Mouse (Mus musculus): ENCODE results near the gene 1700012B09Rik. TPM values are rescaled to one million over a fixed set of nuclear protein-coding genes. Genes with fewer than 3 reads are reported as not detected.

Gene 1700012B09Rik
- polyA plus RNA-seq, 1 experiment from 2014 or later: 7.8 TPM

DNA sequence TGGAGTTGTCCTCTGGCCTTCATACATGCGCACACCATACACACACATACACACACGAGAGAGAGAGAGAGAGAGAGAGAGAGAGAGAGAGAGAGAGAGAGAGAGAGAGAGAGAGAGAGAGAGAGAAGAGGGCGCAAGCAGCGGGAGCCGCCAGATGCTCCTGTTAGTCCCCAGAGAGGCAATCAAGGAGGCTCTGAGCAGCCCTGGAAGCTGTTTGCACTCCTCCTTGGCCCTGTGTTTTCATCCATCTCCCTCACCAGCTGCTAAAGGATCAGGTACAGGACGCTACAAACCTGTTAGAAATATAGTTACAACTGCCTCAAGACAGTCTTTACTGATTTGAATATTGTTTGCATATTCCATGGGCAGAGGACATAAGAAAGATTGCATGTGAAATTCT, 1.0 kb downstream of the 1700012B09Rik start:
- ATAC-seq (ENCODE audit: low FRiP score) (no peak), DNase-seq (ENCODE audit: low spot score) (no peak)
- no peak overlapping the region for H3K27ac ChIP-seq
- H3K4me1 ChIP-seq (replicated peaks; ENCODE audit: control insufficient read depth, insufficient read depth, low read length): no peaks in the 10 kb centered on the region
- no peaks in the 10 kb centered on the region for H3K36me3 ChIP-seq (replicated peaks; ENCODE audit: control insufficient read depth, insufficient read depth)
- H3K4me3 ChIP-seq (replicated peaks; ENCODE audit: low read length): no peak overlapping the region
- H3K9ac ChIP-seq: no peak overlapping the region; the same call in 1 of the 2 replicates
- H3K9me3 ChIP-seq (ENCODE audit: control insufficient read depth, low read length): no peaks in the 10 kb centered on the region
- 0 out of 2 replicates have a peak, but pooled peaks cover 2% of the 10 kb centered on the region for H3K27me3 ChIP-seq (ENCODE audit: control insufficient read depth, insufficient read depth, low read length)
- 56% methylated on average over 6 of the region's 6 CpGs for WGBS
- no peak overlapping the region for H3K4me2 ChIP-seq (replicated peaks)

DNA sequence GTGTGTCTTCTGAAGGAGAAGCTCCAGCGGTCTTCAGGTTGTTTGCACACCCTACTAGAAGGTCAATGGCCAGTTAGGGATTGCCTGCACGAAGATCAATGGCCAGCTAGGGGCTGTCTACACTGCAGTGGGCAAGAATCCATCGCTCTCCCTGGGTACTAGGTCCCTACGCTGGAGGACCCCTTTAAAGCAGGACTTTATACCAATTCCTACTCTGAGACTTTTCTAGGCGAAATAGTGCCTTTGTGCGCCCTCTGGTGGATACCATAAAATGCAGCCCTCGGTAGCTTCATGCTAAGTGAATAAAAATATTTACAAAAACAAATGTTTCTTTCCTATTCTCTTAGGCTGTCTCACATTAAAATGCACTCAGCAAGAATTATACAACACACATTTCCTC, 6.1 kb downstream of the 1700012B09Rik start:
- ATAC-seq (ENCODE audit: low FRiP score) (peak; percentile 53; the same call in 1 of the 2 replicates), DNase-seq (ENCODE audit: low spot score) (peak; percentile 75)
- H3K9me3 ChIP-seq (ENCODE audit: control insufficient read depth, low read length): no peaks in the 10 kb centered on the region
- H3K36me3 ChIP-seq (replicated peaks; ENCODE audit: control insufficient read depth, insufficient read depth): no peaks in the 10 kb centered on the region
- H3K27me3 ChIP-seq (ENCODE audit: control insufficient read depth, insufficient read depth, low read length): no peaks in the 10 kb centered on the region
- H3K4me3 ChIP-seq (replicated peaks; ENCODE audit: low read length): no peak overlapping the region
- no peaks in the 10 kb centered on the region for H3K4me1 ChIP-seq (replicated peaks; ENCODE audit: control insufficient read depth, insufficient read depth, low read length)
- no peak overlapping the region for H3K4me2 ChIP-seq (replicated peaks)
- H3K9ac ChIP-seq: no peak overlapping the region
- H3K27ac ChIP-seq: no peak overlapping the region
- WGBS: 25% methylated on average over 7 of the region's 7 CpGs

DNA sequence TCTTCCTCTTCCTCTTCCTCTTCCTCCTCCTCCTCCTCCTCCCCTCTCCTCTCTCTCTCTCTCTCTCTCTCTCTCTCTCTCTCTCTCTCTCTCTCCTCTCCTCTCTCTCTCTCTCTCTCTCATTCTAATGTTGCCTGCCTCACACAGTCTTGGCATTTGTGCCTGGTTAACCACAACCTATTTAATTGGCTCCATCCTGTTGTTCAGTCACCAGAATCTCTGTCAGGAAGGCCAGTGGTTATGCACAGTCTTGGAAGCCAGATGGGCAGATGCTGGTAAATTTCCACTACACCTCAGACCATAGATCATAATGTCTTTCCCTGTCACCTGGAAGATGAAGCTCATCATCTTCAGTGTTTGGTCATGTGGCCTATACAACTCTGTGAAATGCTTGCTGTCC, 11.6 kb downstream of the 1700012B09Rik start:
- H3K4me3 ChIP-seq (replicated peaks; ENCODE audit: low read length): no peak overlapping the region
- H3K27me3 ChIP-seq (ENCODE audit: control insufficient read depth, insufficient read depth, low read length): no peaks in the 10 kb centered on the region
- no peak for ATAC-seq (ENCODE audit: low FRiP score)

DNA sequence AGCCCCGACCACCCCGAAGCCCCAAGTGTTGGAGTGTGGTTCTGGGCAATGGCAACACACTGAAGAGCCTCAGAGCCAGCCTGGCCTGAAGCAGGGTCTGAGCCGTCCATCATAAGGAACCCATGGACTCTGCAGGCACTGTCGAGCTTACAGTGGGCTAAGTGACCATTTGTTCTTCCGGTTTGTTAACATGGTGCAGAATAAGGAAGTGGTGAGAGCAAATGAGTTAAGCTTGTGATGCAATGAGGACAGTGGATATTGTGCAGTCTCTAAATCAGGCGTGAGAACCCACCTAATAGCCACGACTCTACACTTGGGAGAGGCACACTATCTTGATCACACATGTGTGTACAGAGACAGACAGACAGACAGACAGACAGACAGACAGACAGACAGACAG, 12.2 kb downstream of the 1700012B09Rik start:
- ATAC-seq (ENCODE audit: low FRiP score): no peak
- Histone ChIP-seq H3K4me1 (replicated peaks; ENCODE audit: control insufficient read depth, insufficient read depth, low read length) (no peaks in the 10 kb centered on the region), H3K9me3 (ENCODE audit: control insufficient read depth, low read length) (no peaks in the 10 kb centered on the region), H3K27me3 (ENCODE audit: control insufficient read depth, insufficient read depth, low read length) (no peaks in the 10 kb centered on the region), H3K4me2 (replicated peaks) (no peak overlapping the region), H3K9ac (no peak overlapping the region), H3K36me3 (replicated peaks; ENCODE audit: control insufficient read depth, insufficient read depth) (no peaks in the 10 kb centered on the region), H3K27ac (no peak overlapping the region), H3K4me3 (replicated peaks; ENCODE audit: low read length) (no peak overlapping the region)
- 78% methylated on average over 7 of the region's 7 CpGs for WGBS
- no peak for DNase-seq (ENCODE audit: low spot score)

More for the DNA sequence above, 11.6 kb downstream of the 1700012B09Rik start:
- H3K36me3 ChIP-seq (replicated peaks; ENCODE audit: control insufficient read depth, insufficient read depth): no peaks in the 10 kb centered on the region
- no peaks in the 10 kb centered on the region for H3K9me3 ChIP-seq (ENCODE audit: control insufficient read depth, low read length)
- no peaks in the 10 kb centered on the region for H3K4me1 ChIP-seq (replicated peaks; ENCODE audit: control insufficient read depth, insufficient read depth, low read length)
- no peak for DNase-seq (ENCODE audit: low spot score)
- H3K27ac ChIP-seq: no peak overlapping the region
- no peak overlapping the region for H3K9ac ChIP-seq
- H3K4me2 ChIP-seq (replicated peaks): no peak overlapping the region

DNA sequence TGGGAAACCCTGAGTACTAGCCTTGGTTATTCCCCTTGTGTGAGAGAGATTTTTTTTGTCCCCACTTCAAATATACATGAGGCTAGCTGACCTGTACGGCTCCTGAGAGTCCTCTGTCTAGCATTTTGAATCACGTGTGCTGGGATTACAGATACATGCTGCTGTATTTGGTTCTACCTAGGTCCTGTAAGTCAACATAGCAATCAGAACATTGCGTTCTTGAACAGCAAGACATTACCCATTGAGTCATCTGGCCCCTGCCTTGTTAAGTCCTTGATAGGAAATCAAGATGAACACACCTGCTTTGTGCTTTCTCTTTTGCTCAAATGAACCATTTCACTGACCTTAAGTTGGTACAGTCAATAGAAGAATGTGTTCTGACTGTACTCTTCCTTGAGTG, 16.4 kb downstream of the 1700012B09Rik start:
- no peak overlapping the region for H3K4me3 ChIP-seq (replicated peaks; ENCODE audit: low read length)
- no peak overlapping the region for H3K4me2 ChIP-seq (replicated peaks)
- no peak for DNase-seq (ENCODE audit: low spot score)
- H3K27ac ChIP-seq: no peak overlapping the region
- H3K4me1 ChIP-seq (replicated peaks; ENCODE audit: control insufficient read depth, insufficient read depth, low read length): peaks cover 11% of the 10 kb centered on the region; the same call in 1 of the 2 replicates
- 84% methylated on average over 3 of the region's 3 CpGs for WGBS
- H3K27me3 ChIP-seq (ENCODE audit: control insufficient read depth, insufficient read depth, low read length): peaks cover 13% of the 10 kb centered on the region
- no peak overlapping the region for H3K9ac ChIP-seq
- no peaks in the 10 kb centered on the region for H3K9me3 ChIP-seq (ENCODE audit: control insufficient read depth, low read length)
- H3K36me3 ChIP-seq (replicated peaks; ENCODE audit: control insufficient read depth, insufficient read depth): no peaks in the 10 kb centered on the region
- ATAC-seq (ENCODE audit: low FRiP score): no peak

DNA sequence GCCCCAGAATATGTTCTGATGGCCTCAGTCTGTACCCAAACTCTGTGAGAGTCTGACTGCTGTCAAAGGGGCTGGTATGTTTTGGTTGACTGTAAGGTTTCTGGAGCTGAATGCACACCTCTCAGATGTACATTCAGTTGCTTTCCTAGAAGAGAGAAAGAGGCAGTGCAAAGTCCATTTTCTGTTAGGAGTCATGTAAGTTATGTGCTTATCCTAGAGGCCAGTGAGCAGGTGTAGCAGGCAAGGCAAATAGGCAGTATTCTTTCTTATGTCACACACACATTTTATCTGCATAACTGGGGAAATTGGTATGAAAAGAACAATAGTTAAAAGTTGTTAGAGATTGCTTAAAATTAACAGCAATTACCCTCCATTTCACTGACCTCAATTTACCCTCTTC, 16.9 kb downstream of the 1700012B09Rik start:
- ATAC-seq (ENCODE audit: low FRiP score) (no peak), DNase-seq (ENCODE audit: low spot score) (no peak)
- no peak overlapping the region for H3K4me3 ChIP-seq (replicated peaks; ENCODE audit: low read length)
- peaks cover 11% of the 10 kb centered on the region; the same call in 1 of the 2 replicates for H3K4me1 ChIP-seq (replicated peaks; ENCODE audit: control insufficient read depth, insufficient read depth, low read length)
- no peak overlapping the region for H3K4me2 ChIP-seq (replicated peaks)
- peaks cover 13% of the 10 kb centered on the region for H3K27me3 ChIP-seq (ENCODE audit: control insufficient read depth, insufficient read depth, low read length)
- no peak overlapping the region for H3K27ac ChIP-seq
- H3K9me3 ChIP-seq (ENCODE audit: control insufficient read depth, low read length): no peaks in the 10 kb centered on the region
- H3K9ac ChIP-seq: no peak overlapping the region
- H3K36me3 ChIP-seq (replicated peaks; ENCODE audit: control insufficient read depth, insufficient read depth): no peaks in the 10 kb centered on the region

DNA sequence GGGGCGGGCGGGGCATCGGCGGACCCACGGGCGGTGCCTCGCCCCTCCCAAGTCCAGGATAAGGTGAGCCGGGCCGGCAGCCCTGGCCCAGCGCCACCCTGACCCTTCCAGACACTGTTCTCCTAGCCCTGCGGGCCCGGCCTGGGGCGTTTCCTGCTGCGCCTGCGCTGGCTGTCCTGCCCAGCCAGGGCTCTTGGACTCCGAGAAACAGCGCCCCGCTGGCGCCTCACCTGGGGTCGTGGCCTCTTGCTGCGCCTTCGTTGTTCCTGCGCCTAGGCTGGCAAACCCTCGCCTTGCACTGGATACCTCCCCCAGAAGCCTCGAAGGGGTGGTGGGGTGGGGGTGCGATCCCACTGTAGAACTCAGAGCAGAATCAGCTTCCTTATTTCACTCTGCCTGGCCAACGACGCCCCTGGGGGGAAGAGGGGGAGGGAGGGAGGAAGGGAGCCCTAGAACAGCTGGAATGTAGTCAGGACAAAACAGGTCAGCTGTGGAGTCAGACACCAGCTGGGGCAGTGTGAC, 18.8 kb downstream of the 1700012B09Rik start, which contains the start of gene Fut4:
TSS of gene Fut4 (minus strand) at position 393 of the 522 bp plus-strand sequence.
- H3K4me1 ChIP-seq (replicated peaks; ENCODE audit: control insufficient read depth, insufficient read depth, low read length): peaks cover 11% of the 10 kb centered on the region; the same call in 1 of the 2 replicates
- H3K27ac ChIP-seq: no peak within 1 kb of the TSS
- under 1% methylated on average over 24 of the region's 28 CpGs for WGBS
- no peaks in the 10 kb centered on the region for H3K9me3 ChIP-seq (ENCODE audit: control insufficient read depth, low read length)
- no peak; the same call in 1 of the 2 replicates for ATAC-seq (ENCODE audit: low FRiP score)
- H3K27me3 ChIP-seq (ENCODE audit: control insufficient read depth, insufficient read depth, low read length): peaks cover 13% of the 10 kb centered on the region
- peak within 1 kb of the TSS; percentile 93 for H3K4me2 ChIP-seq (replicated peaks)
- H3K9ac ChIP-seq: peak within 1 kb of the TSS; percentile 74
- DNase-seq (ENCODE audit: low spot score): peak; percentile 40
- H3K4me3 ChIP-seq (replicated peaks; ENCODE audit: low read length): peak within 1 kb of the TSS; percentile 53
- H3K36me3 ChIP-seq (replicated peaks; ENCODE audit: control insufficient read depth, insufficient read depth): no peaks in the 10 kb centered on the region

DNA sequence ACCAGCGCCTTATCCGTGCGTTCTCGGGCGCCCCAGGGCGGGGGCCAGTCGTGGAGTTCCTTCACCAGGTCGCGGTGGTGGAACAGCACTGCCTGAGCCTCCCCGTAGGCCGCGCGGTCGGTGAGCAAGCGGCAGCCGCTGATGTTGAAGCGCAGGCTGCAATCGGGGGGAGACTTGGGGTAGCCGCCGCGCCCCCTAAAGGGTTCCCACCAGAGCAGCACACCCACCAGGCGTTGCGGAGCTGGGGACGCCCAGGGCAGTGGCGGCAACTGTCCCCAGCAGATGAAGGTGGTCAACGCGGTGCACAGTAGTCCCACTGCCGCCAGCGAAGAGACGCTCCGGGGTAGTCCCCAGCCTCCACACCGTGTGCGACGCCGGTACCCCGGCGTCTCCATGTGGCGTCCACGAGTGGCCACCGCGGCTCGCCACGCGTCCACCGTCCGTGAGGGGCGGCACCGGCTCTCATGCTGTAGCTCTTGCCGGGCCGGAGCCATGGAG, 19.3 kb downstream of the 1700012B09Rik start:
- DNase-seq (ENCODE audit: low spot score) (no peak), ATAC-seq (ENCODE audit: low FRiP score) (peak; percentile 80)
- 1% methylated on average over 39 of the region's 50 CpGs for WGBS
- Histone ChIP-seq H3K4me1 (replicated peaks; ENCODE audit: control insufficient read depth, insufficient read depth, low read length) (peaks cover 11% of the 10 kb centered on the region; the same call in 1 of the 2 replicates), H3K4me3 (replicated peaks; ENCODE audit: low read length) (peak overlapping the region; percentile 53), H3K36me3 (replicated peaks; ENCODE audit: control insufficient read depth, insufficient read depth) (no peaks in the 10 kb centered on the region), H3K9me3 (ENCODE audit: control insufficient read depth, low read length) (no peaks in the 10 kb centered on the region), H3K9ac (peak overlapping the region; percentile 74), H3K27ac (no peak overlapping the region), H3K4me2 (replicated peaks) (peak overlapping the region; percentile 93), H3K27me3 (ENCODE audit: control insufficient read depth, insufficient read depth, low read length) (peaks cover 13% of the 10 kb centered on the region)

DNA sequence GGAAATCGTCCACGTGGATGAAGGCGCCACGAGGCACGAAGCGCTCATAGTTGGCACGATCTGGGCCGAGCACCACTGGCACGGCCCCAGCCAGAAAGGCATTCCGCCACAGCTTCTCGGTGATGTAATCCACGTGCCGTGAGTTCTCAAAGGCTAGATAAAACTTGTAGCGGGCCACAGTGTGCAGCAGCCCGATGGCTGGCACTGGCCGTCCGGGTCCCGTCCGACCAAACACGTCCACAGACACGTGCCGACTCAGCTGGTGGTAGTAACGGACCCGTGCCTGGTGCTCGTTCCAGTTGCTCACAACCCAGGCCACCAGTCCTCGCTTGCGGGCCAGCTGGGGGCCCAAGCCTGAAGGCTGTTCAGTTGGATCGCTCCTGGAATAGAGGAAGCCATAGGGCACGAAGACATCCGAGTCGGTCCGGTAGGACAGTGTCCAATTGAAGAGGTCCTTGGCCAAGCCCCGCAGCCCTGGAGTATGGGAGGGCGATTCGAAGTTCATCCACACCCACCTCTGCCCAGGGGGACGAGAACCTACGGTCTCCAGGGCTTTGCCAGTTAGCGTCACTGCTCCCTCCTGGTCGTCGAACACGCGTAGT, 19.8 kb downstream of the 1700012B09Rik start:
- Histone ChIP-seq H3K4me2 (replicated peaks) (peak overlapping the region; percentile 93), H3K27ac (no peak overlapping the region), H3K9me3 (ENCODE audit: control insufficient read depth, low read length) (no peaks in the 10 kb centered on the region), H3K9ac (peak overlapping the region; percentile 74), H3K4me3 (replicated peaks; ENCODE audit: low read length) (peak overlapping the region; percentile 53), H3K4me1 (replicated peaks; ENCODE audit: control insufficient read depth, insufficient read depth, low read length) (peaks cover 11% of the 10 kb centered on the region; the same call in 1 of the 2 replicates), H3K27me3 (ENCODE audit: control insufficient read depth, insufficient read depth, low read length) (peaks cover 13% of the 10 kb centered on the region), H3K36me3 (replicated peaks; ENCODE audit: control insufficient read depth, insufficient read depth) (no peaks in the 10 kb centered on the region)
- ATAC-seq (ENCODE audit: low FRiP score) (peak; percentile 3), DNase-seq (ENCODE audit: low spot score) (no peak)
- WGBS: 51% methylated on average over 42 of the region's 42 CpGs
